Mouse (Mus musculus): ENCODE measurements at regions not wholly inside any gene's neighbourhood (a gene's known extent, or its start where the extent isn't known, plus 50 kb on each side); places are given as distances from the start of the nearest gene placed in this dataset.

GRCm38 (mm10) chr1:184536311-184537200 lies 195.9 kb downstream of the Hlx start:
- H3K9ac ChIP-seq (ENCODE audit: low read depth, low read length) = no peak overlapping the region
- H3K4me1 ChIP-seq (ENCODE audit: control insufficient read depth, insufficient read depth, low read length) = peaks cover 3% of the 10 kb centered on the region
- H3K27me3 ChIP-seq (replicated peaks; ENCODE audit: control insufficient read depth, insufficient read depth, low read length) = no peaks in the 10 kb centered on the region
- 82% methylated on average over 11 of the region's 11 CpGs for WGBS
- H3K9me3 ChIP-seq (ENCODE audit: control insufficient read depth, low read length) = no peaks in the 10 kb centered on the region
- no peak overlapping the region for H3K27ac ChIP-seq (replicated peaks; ENCODE audit: low read depth, low read length)
- H3K4me2 ChIP-seq (ENCODE audit: low read depth, low read length) = no peak overlapping the region
- H3K36me3 ChIP-seq (ENCODE audit: control insufficient read depth, insufficient read depth, low read length) = no peaks in the 10 kb centered on the region
- ATAC-seq (ENCODE audit: low read depth) = no peak
- no peak overlapping the region for H3K4me3 ChIP-seq (ENCODE audit: low read depth, low read length)
- no peak for DNase-seq (ENCODE audit: low spot score)

DNA sequence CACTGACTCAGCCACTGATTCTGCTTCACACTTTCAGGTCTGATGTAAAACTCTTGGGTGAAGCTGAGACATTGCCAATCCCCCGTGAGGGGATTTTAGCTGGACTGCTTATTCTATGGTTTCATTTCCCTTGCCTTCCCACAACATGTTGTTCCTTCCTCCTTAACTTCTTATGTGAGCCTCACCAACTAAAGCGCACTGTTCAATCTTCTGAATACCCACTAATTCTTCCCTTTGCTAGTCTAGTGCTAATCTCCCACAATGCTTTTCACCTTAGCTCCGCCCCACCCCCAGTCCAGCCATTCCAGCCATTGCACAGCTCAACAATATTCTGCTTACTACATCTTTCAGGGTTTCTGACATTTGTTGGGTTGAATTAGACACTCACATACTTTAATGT lies 196.7 kb downstream of the Hlx start:
- Histone ChIP-seq H3K9ac (ENCODE audit: low read depth, low read length) (no peak overlapping the region), H3K27ac (replicated peaks; ENCODE audit: low read depth, low read length) (no peak overlapping the region), H3K4me3 (ENCODE audit: low read depth, low read length) (no peak overlapping the region), H3K27me3 (replicated peaks; ENCODE audit: control insufficient read depth, insufficient read depth, low read length) (no peaks in the 10 kb centered on the region), H3K36me3 (ENCODE audit: control insufficient read depth, insufficient read depth, low read length) (no peaks in the 10 kb centered on the region), H3K9me3 (ENCODE audit: control insufficient read depth, low read length) (no peaks in the 10 kb centered on the region), H3K4me1 (ENCODE audit: control insufficient read depth, insufficient read depth, low read length) (peaks cover 6% of the 10 kb centered on the region), H3K4me2 (ENCODE audit: low read depth, low read length) (no peak overlapping the region)
- ATAC-seq (ENCODE audit: low read depth) (no peak), DNase-seq (ENCODE audit: low spot score) (no peak)
- WGBS = 93% methylated on average over 3 of the region's 3 CpGs

GRCm38 (mm10) chr1:184534511-184534910 lies 197.9 kb downstream of the Hlx start:
- no peaks in the 10 kb centered on the region for H3K36me3 ChIP-seq (ENCODE audit: control insufficient read depth, insufficient read depth, low read length)
- no peaks in the 10 kb centered on the region for H3K9me3 ChIP-seq (ENCODE audit: control insufficient read depth, low read length)
- ATAC-seq (ENCODE audit: low read depth) = no peak
- no peak overlapping the region for H3K4me2 ChIP-seq (ENCODE audit: low read depth, low read length)
- no peak overlapping the region for H3K27ac ChIP-seq (replicated peaks; ENCODE audit: low read depth, low read length)
- H3K9ac ChIP-seq (ENCODE audit: low read depth, low read length) = no peak overlapping the region
- no peak for DNase-seq (ENCODE audit: low spot score)
- peaks cover 6% of the 10 kb centered on the region for H3K4me1 ChIP-seq (ENCODE audit: control insufficient read depth, insufficient read depth, low read length)
- 86% methylated on average over 4 of the region's 4 CpGs for WGBS
- no peak overlapping the region for H3K4me3 ChIP-seq (ENCODE audit: low read depth, low read length)
- H3K27me3 ChIP-seq (replicated peaks; ENCODE audit: control insufficient read depth, insufficient read depth, low read length) = no peaks in the 10 kb centered on the region

DNA sequence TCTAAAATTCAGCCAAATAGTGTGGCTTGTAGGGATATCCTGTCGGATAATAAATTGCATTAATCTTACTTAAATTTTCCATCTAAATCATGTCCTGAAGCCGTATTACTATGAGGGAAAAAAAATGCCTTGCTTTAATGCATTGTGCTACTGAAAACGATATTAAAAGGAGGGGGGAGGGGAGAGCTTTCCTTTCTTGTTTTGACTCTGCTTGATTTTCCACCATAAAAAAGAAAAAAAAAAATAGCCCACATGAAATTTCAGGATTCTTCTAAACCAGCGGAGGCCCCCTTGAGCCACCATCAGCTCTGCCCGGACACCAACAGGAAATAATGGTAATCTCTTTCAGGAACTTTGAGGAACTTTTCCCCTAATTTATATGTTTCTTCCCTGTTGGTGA lies 198.5 kb downstream of the Hlx start:
- DNase-seq (ENCODE audit: low spot score) = no peak
- H3K4me1 ChIP-seq (ENCODE audit: control insufficient read depth, insufficient read depth, low read length) = peaks cover 6% of the 10 kb centered on the region
- 59% methylated on average over 5 of the region's 5 CpGs for WGBS
- no peaks in the 10 kb centered on the region for H3K36me3 ChIP-seq (ENCODE audit: control insufficient read depth, insufficient read depth, low read length)
- no peaks in the 10 kb centered on the region for H3K27me3 ChIP-seq (replicated peaks; ENCODE audit: control insufficient read depth, insufficient read depth, low read length)
- H3K9me3 ChIP-seq (ENCODE audit: control insufficient read depth, low read length) = no peaks in the 10 kb centered on the region
- H3K9ac ChIP-seq (ENCODE audit: low read depth, low read length) = no peak overlapping the region
- no peak overlapping the region for H3K27ac ChIP-seq (replicated peaks; ENCODE audit: low read depth, low read length)
- ATAC-seq (ENCODE audit: low read depth) = no peak
- no peak overlapping the region for H3K4me2 ChIP-seq (ENCODE audit: low read depth, low read length)
- no peak overlapping the region for H3K4me3 ChIP-seq (ENCODE audit: low read depth, low read length)

DNA sequence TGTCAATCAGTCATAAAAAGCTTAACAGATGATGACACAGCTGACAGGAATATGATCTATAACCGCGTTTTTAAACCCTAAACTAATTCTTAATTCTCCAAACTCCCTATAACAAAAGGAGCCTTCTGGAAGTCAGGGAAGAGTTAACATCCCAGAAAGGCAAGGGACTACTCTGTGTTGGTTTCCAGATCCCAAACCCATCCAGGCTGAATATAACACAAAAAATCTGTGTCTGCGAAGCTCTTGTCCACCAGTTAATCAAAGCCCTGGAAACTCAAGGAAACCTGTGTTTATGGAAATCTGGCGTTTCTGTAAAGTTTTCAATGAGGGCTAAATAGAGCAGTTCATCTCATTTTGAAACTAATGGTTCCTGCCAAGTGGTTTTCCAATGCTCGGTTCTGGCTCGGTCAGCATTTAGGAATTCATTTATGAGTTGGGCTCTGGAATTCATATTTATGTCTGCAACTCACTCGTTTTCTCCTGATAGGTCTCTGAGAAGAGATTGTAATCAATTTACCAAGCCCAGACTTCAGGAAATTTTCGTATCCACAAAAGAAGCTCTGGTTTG lies 199.8 kb downstream of the Hlx start:
- WGBS = 40% methylated on average over 8 of the region's 8 CpGs

DNA sequence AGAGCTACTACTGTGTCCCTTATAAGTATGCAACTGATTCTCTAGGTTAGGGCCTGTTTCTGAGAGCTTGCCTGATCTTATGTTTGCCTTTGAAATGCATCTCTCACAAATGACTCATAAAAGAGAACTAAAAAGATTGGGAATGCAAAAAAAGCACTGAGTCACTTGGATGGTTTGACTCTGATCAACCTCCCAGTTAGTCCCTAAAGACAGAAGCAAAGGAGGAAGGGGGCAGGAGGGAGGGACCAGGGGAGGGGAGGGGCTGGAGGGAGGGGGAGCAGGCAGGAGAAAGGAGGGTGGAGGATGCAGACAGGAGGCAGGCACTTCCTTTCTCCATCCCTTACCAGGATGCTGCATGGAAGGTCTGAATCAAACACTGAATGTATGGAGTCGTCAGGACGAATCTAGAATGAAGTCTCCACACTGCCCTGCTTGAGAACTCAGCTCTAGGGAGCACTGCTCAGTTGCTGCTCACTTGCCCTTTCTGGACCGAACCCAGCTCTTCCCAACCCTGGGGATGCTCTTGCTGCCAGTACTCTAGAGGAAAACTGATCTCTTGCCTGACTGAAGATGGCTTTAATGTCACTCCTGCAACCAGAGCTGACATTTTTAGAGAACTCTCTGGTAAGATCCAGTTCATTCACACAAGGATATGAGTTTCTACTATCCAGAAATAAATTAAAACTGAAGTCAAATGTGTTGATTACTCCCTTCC lies 201.7 kb downstream of the Hlx start:
- Histone ChIP-seq H3K27ac (replicated peaks; ENCODE audit: low read depth, low read length) (no peak overlapping the region), H3K4me3 (ENCODE audit: low read depth, low read length) (no peak overlapping the region), H3K4me2 (ENCODE audit: low read depth, low read length) (no peak overlapping the region), H3K4me1 (ENCODE audit: control insufficient read depth, insufficient read depth, low read length) (peaks cover 6% of the 10 kb centered on the region), H3K9ac (ENCODE audit: low read depth, low read length) (no peak overlapping the region), H3K27me3 (replicated peaks; ENCODE audit: control insufficient read depth, insufficient read depth, low read length) (no peaks in the 10 kb centered on the region), H3K9me3 (ENCODE audit: control insufficient read depth, low read length) (no peaks in the 10 kb centered on the region), H3K36me3 (ENCODE audit: control insufficient read depth, insufficient read depth, low read length) (no peaks in the 10 kb centered on the region)
- WGBS = 50% methylated on average over 3 of the region's 3 CpGs
- no peak for ATAC-seq (ENCODE audit: low read depth)
- no peak for DNase-seq (ENCODE audit: low spot score)

More for the DNA sequence above, 199.8 kb downstream of the Hlx start:
- Histone ChIP-seq H3K27ac (replicated peaks; ENCODE audit: low read depth, low read length) (no peak overlapping the region), H3K4me1 (ENCODE audit: control insufficient read depth, insufficient read depth, low read length) (peaks cover 6% of the 10 kb centered on the region), H3K27me3 (replicated peaks; ENCODE audit: control insufficient read depth, insufficient read depth, low read length) (no peaks in the 10 kb centered on the region), H3K4me2 (ENCODE audit: low read depth, low read length) (0 out of 2 replicates have a peak overlapping the region, but pooled peaks have one; percentile 5), H3K36me3 (ENCODE audit: control insufficient read depth, insufficient read depth, low read length) (no peaks in the 10 kb centered on the region), H3K9ac (ENCODE audit: low read depth, low read length) (no peak overlapping the region), H3K9me3 (ENCODE audit: control insufficient read depth, low read length) (no peaks in the 10 kb centered on the region), H3K4me3 (ENCODE audit: low read depth, low read length) (no peak overlapping the region)
- ATAC-seq (ENCODE audit: low read depth) = peak; percentile 26; the same call in 1 of the 2 replicates
- DNase-seq (ENCODE audit: low spot score) = peak; percentile 89

DNA sequence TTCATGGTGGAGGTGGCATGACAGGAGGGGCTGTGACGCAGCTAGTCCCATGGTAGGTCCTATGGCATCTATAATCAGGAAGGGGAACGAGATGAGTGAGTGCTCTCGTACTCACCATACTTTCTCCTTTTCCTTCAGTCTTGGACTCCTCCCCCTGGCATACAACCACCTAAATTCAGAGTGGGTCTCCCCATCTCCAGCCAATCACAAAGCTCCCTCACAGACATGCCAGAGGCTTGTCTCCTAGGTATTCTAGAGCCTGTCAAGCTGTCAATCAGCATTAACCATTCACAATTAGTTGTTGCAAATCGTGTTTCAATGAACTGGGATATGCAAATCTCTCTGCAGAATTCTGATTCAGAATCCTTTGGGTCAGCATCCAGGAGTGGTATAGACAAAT lies 206.7 kb downstream of the Hlx start:
- no peak overlapping the region for H3K4me2 ChIP-seq (ENCODE audit: low read depth, low read length)
- no peaks in the 10 kb centered on the region for H3K36me3 ChIP-seq (ENCODE audit: control insufficient read depth, insufficient read depth, low read length)
- no peak for ATAC-seq (ENCODE audit: low read depth)
- 73% methylated on average over 4 of the region's 4 CpGs for WGBS
- H3K4me3 ChIP-seq (ENCODE audit: low read depth, low read length) = no peak overlapping the region
- DNase-seq (ENCODE audit: low spot score) = no peak
- H3K9me3 ChIP-seq (ENCODE audit: control insufficient read depth, low read length) = no peaks in the 10 kb centered on the region
- H3K9ac ChIP-seq (ENCODE audit: low read depth, low read length) = no peak overlapping the region
- H3K27ac ChIP-seq (replicated peaks; ENCODE audit: low read depth, low read length) = no peak overlapping the region
- 0 out of 2 replicates have a peak, but pooled peaks cover 4% of the 10 kb centered on the region for H3K4me1 ChIP-seq (ENCODE audit: control insufficient read depth, insufficient read depth, low read length)
- H3K27me3 ChIP-seq (replicated peaks; ENCODE audit: control insufficient read depth, insufficient read depth, low read length) = no peaks in the 10 kb centered on the region

DNA sequence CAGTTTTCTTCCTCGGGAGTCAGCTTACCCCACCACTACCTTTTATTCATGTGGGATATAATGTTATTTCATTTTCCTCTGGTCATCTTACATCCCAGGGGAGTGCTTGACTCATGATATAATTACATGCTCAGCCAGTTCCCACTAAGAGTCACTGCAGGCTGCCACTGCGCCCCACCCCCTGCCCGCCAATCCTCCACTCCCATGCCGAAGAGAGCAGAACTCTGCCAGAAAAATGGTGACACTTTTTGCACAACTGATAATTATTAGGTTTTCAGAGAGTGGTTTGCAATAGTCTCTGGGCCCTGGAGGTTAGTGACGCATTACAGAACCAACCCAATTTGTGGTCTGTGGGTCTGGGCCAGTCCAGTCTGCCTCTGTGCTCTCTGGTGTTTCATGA lies 212.9 kb downstream of the Hlx start:
- Histone ChIP-seq H3K9ac (ENCODE audit: low read depth, low read length) (no peak overlapping the region), H3K4me2 (ENCODE audit: low read depth, low read length) (no peak overlapping the region), H3K4me1 (ENCODE audit: control insufficient read depth, insufficient read depth, low read length) (0 out of 2 replicates have a peak, but pooled peaks cover 4% of the 10 kb centered on the region), H3K27me3 (replicated peaks; ENCODE audit: control insufficient read depth, insufficient read depth, low read length) (no peaks in the 10 kb centered on the region), H3K9me3 (ENCODE audit: control insufficient read depth, low read length) (no peaks in the 10 kb centered on the region), H3K27ac (replicated peaks; ENCODE audit: low read depth, low read length) (no peak overlapping the region), H3K4me3 (ENCODE audit: low read depth, low read length) (no peak overlapping the region), H3K36me3 (ENCODE audit: control insufficient read depth, insufficient read depth, low read length) (no peaks in the 10 kb centered on the region)
- ATAC-seq (ENCODE audit: low read depth) = peak; percentile 84; the same call in 1 of the 2 replicates
- peak; percentile 66 for DNase-seq (ENCODE audit: low spot score)
- WGBS = 46% methylated on average over 5 of the region's 5 CpGs
